Mouse (Mus musculus): ENCODE data around the gene Dbn1.

GRCm38 (mm10) chr13:55525733-55526553, 38.0 kb upstream of the Dbn1 start:
- TF ChIP-seq POLR2A (IDR thresholded peaks at IDR 0.05; ENCODE audit: borderline replicate concordance, extremely low read depth, insufficient read depth, insufficient read length, poor library complexity, severe bottlenecking), result no peak
- TF ChIP-seq CTCF (IDR thresholded peaks at IDR 0.05; ENCODE audit: borderline replicate concordance, extremely low read depth, insufficient read depth, insufficient read length), result no peak

All from brain, embryonic 14.5 days (tissue).